Mouse (Mus musculus) liver, adult 2 months (tissue): ENCODE data around the gene Tlk1. TPM values are rescaled to one million over a fixed set of nuclear protein-coding genes. Genes with fewer than 3 reads are reported as not detected.

Source experiments
- DNase-seq: peaks from one replicate; pipeline ENCODE4 v3.0.0-alpha.2; 2011; ENCODE audit warnings: low read depth, low spot score; ENCODE audit errors: extremely low read depth
- H3K27ac ChIP-seq: fragments of 200-500 bp; replicated peaks from 2 replicates; pipeline ENCODE4 v1.5.1; 2012; ENCODE audit warnings: low read depth, mild to moderate bottlenecking, control low read depth, inconsistent platforms, low read length; ENCODE audit not compliant: insufficient read depth
- H3K27me3 ChIP-seq: fragments of 200-500 bp; 2 replicates; pipeline ENCODE4 v1.6.1; 2012; ENCODE audit warnings: mild to moderate bottlenecking, moderate library complexity, low read length, inconsistent platforms; ENCODE audit not compliant: control insufficient read depth, insufficient read depth
- H3K36me3 ChIP-seq: fragments of 200-500 bp; 2 replicates; pipeline ENCODE4 v1.6.1; 2012; ENCODE audit warnings: low read length, inconsistent platforms; ENCODE audit not compliant: control insufficient read depth, insufficient read depth
- H3K4me1 ChIP-seq: fragments of 200-500 bp; 2 replicates; pipeline ENCODE4 v1.6.1; 2011; ENCODE audit warnings: low read length; ENCODE audit not compliant: control insufficient read depth, insufficient read depth
- H3K4me3 ChIP-seq: fragments of 200-500 bp; 2 replicates; pipeline ENCODE4 v1.5.1; 2011; ENCODE audit warnings: low read depth, mild to moderate bottlenecking, control low read depth, low read length, moderate library complexity; ENCODE audit not compliant: insufficient read depth
- H3K79me2 ChIP-seq: fragments of 200-500 bp; 2 replicates; pipeline ENCODE4 v1.6.1; 2012; ENCODE audit warnings: inconsistent platforms, mild to moderate bottlenecking, low read length, moderate library complexity; ENCODE audit not compliant: control insufficient read depth, insufficient read depth
- H3K9ac ChIP-seq: fragments of 200-500 bp; 2 replicates; pipeline ENCODE4 v1.6.1; 2012; ENCODE audit warnings: low read depth, mild to moderate bottlenecking, control low read depth, inconsistent platforms, low read length
- CTCF ChIP-seq: fragments of 200-500 bp; IDR thresholded peaks from 2 replicates; pipeline ENCODE4 v1.5.1; 2011; ENCODE audit warnings: low read depth, low read length, control low read depth
- POLR2A ChIP-seq: fragments of 200-500 bp; IDR thresholded peaks from 2 replicates; pipeline ENCODE4 v1.6.1; 2011; ENCODE audit warnings: low read length, control low read depth; ENCODE audit not compliant: insufficient read depth; ENCODE audit errors: extremely low read depth
- WGBS: fragments of 180-500 bp; shearing (Covaris S2); methylation state at CpG from one replicate; pipeline ENCODE4 v1.1.7; 2018; 5-methylcytosine and 5-hydroxymethylcytosine counted together
- polyA plus RNA-seq: library from polyadenylated mRNA; depleted of rRNA; stranded (reverse); fragments of >200 nt; gene quantifications from 2 replicates; pipeline ENCODE4 v1.2.3, GENCODE M21; 2012
- total RNA-seq: library from RNA; depleted of rRNA; stranded (reverse); fragments of >200 nt; gene quantifications from 2 replicates; pipeline ENCODE4 v1.2.3, GENCODE M21; 2014

Gene Tlk1
- total and polyA plus RNA-seq, 2 experiments, result 5.6 to 21.4 TPM

DNA sequence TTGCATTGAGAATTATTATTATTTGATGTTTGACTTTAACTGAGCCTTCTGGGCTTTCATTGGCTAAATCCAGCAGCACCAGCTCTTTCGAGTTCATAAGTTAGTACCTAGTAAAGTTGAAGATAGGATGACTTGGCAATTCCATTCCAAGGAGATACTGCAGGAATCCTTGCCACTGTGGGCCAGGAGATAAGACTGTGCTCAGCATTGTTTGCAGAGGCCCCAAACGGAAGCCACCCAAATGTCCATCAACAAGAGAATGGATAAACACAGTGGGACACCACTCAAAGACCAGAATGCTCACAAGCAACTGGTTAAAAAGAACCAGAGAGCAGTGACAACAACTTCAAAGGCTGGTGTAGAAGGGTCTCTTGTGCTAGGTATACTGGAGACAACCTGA is 5.2 kb upstream of the Tlk1 start:
- DNase-seq, result no peak
- H3K27ac ChIP-seq, result no peak overlapping the region
- H3K36me3 ChIP-seq, result no peaks in the 10 kb centered on the region
- H3K4me1 ChIP-seq, result peaks cover 6% of the 10 kb centered on the region; the same call in 1 of the 2 replicates
- H3K79me2 ChIP-seq, result no peaks in the 10 kb centered on the region
- H3K27me3 ChIP-seq, result no peaks in the 10 kb centered on the region
- H3K4me3 ChIP-seq, result no peak overlapping the region
- TF ChIP-seq CTCF (no peak), POLR2A (no peak)
- no peak overlapping the region for H3K9ac ChIP-seq
- 76% methylated on average over 2 of the region's 2 CpGs for WGBS

DNA sequence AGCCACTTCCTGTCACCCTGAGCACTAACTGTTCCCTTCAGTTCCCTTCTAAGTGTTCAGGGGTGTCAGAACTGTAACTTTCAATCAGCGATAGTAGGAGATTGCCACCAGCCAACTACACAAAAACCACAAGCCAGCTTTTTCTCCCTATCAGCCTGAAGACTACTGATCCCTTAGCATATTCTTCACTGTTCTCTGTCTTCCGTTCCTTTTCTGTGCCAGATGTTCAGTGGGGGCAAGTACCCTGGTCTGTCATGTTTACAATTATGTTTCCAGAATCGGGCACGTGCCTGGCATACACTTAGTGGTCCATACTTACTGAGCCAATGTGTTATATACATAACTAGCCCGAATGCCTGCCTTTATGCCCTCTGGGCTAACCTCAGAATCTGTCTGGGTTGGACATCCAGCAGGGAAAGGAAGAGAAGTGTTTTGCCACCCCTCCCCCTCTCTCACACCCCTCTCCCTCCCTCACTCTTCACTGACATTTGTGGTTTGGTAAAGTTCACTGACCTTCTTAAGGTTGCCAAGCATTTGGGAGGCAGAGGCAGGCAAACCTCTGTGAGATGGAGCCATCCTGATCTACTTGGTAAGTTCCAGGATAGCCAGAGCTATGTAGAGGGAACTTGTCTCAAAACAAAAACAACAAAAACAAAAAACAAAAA is 4.5 kb upstream of the Tlk1 start:
- no peak for TF ChIP-seq CTCF
- no peak for TF ChIP-seq POLR2A
- no peaks in the 10 kb centered on the region for H3K27me3 ChIP-seq
- no peak overlapping the region for H3K4me3 ChIP-seq
- no peaks in the 10 kb centered on the region for H3K79me2 ChIP-seq
- no peaks in the 10 kb centered on the region for H3K36me3 ChIP-seq
- H3K9ac ChIP-seq, result no peak overlapping the region
- DNase-seq, result no peak
- peaks cover 6% of the 10 kb centered on the region; the same call in 1 of the 2 replicates for H3K4me1 ChIP-seq
- WGBS, result 93% methylated on average over 5 of the region's 5 CpGs
- no peak overlapping the region for H3K27ac ChIP-seq

DNA sequence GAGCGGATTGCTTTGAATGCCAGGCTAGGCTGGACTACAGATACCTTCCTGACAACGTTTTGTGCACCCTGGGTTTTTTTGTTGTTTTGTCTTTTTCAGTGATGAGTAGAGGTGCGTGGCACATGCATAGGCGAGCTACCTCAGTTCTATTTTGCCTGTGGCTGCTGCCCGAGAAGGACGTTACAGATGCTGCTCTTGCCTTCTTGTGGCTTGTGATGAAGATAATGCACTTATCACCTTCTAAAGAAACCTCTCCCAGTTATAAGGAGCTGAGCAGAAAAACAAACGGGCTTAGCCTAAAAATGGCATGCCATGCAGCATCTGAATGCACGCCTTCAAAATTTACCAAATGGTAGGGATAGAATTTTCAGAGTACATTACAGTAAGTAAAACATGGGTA is 2.3 kb upstream of the Tlk1 start:
- Histone ChIP-seq H3K9ac (no peak overlapping the region), H3K36me3 (no peaks in the 10 kb centered on the region), H3K79me2 (peaks cover 6% of the 10 kb centered on the region; the same call in 1 of the 2 replicates), H3K27me3 (no peaks in the 10 kb centered on the region), H3K4me3 (no peak overlapping the region), H3K4me1 (peaks cover 10% of the 10 kb centered on the region; the same call in 1 of the 2 replicates), H3K27ac (no peak overlapping the region)
- DNase-seq, result no peak
- 93% methylated on average over 8 of the region's 8 CpGs for WGBS
- TF ChIP-seq POLR2A, result no peak
- no peak for TF ChIP-seq CTCF

DNA sequence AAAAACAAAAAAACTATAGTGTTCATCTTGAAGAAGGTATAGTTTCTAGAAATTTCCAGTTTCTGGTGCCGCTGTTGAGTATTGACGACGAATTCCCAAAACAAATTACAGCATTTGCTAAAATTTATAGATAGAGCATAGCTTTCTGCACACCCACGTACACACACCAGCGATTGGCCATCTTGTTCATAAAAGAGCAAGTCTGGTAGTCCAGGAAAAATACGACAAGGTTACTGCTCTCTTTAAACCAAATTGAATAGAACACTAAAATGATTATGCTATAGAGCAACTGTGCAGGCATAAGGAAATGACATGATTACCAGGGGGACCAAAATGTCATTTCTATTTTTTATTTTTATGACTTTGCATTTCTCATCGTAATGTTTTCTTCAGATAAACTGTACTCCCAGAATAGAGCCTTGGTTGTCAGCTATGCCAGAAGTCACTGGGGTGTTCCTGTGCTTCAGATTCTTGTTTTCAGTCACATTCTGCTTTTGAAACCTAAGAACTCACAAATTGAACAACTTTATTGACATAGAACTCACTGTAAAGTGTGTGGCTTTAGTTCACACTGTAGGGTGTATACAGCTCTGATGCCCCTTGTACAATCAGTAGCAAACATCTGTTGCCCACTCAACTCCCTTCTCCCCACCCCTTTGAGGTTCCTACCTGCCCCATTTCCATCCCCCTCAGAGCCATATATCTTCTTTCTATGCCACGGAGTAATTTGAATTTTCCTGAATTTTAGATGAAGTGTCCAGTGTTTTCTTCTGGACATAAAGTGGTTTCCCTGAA is 1.1 kb upstream of the Tlk1 start:
- Histone ChIP-seq H3K9ac (no peak overlapping the region), H3K27me3 (no peaks in the 10 kb centered on the region), H3K79me2 (peaks cover 12% of the 10 kb centered on the region; the same call in 1 of the 2 replicates), H3K27ac (no peak overlapping the region), H3K4me3 (no peak overlapping the region), H3K36me3 (no peaks in the 10 kb centered on the region), H3K4me1 (peaks cover 6% of the 10 kb centered on the region; the same call in 1 of the 2 replicates)
- DNase-seq, result no peak
- WGBS, result 71% methylated on average over 8 of the region's 8 CpGs
- TF ChIP-seq POLR2A (no peak), CTCF (no peak)

DNA sequence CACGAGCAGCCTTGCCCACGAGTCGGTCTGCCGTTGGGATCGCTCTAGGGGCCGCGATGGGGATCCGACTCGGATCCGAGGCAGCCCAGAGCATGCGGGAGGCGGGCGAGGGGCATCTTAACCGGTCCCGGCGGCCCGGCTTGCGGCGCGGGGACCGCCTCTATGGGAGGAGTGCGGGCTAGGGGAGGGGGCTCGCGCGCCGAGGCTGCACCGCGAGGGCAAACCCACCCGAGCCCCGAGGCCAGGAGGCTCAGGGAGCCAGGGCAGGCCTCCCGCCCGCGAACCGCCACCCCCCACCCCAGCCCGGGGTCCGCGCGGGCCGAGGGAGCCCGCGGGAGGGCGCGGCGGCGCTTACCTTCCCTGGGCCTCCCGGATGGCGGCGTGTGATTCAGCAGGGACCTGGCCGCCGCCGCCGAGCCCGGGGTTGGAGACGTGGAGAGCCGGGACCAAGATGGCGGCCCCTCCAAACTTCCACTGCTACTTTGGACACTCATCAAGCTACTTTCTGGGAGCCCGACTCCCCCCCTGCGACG is 624 bp downstream of the Tlk1 start:
- WGBS, result 0% methylated on average over 56 of the region's 59 CpGs
- Histone ChIP-seq H3K27ac (peak overlapping the region; percentile 86), H3K4me1 (peaks cover 6% of the 10 kb centered on the region; the same call in 1 of the 2 replicates), H3K9ac (peak overlapping the region; percentile 87), H3K79me2 (peaks cover 12% of the 10 kb centered on the region; the same call in 1 of the 2 replicates), H3K36me3 (no peaks in the 10 kb centered on the region), H3K27me3 (no peaks in the 10 kb centered on the region), H3K4me3 (peak overlapping the region; percentile 98)
- no peak for DNase-seq
- TF ChIP-seq POLR2A, result no peak
- no peak for TF ChIP-seq CTCF
